In genomic region chr2:156721554-156722070, GRCm38 (mm10) we compare ENCODE assay signal across 8 mouse cellular contexts. TPM values are rescaled to one million over a fixed set of nuclear protein-coding genes. Genes with fewer than 3 reads are reported as not detected.
DNase-seq lines count a peak whose midpoint lies in the region; ATAC-seq and TF ChIP-seq lines count a peak whose summit lies in the region.

No protein-coding gene starts in this region.

- H3K9me3 ChIP-seq in kidney, embryonic 14.5 days (ENCODE audit: control insufficient read depth, low read length): no peaks in the 10 kb centered on the region
- no peaks in the 10 kb centered on the region for H3K9me3 ChIP-seq in hindbrain, postnatal 0 days (ENCODE audit: low read length)

- peak overlapping the region; percentile 71 for H3K27ac ChIP-seq in kidney, embryonic 14.5 days (ENCODE audit: low read depth, low read length)
- peak overlapping the region; percentile 97 for H3K27ac ChIP-seq in brown adipose tissue, adult 24 weeks (replicated peaks; ENCODE audit: low read depth, low read length)
- peak overlapping the region; percentile 97 for H3K27ac ChIP-seq in hindbrain, postnatal 0 days

- DNase-seq in kidney, postnatal 4 days: no peak
- DNase-seq in hindbrain, postnatal 0 days (ENCODE audit: low spot score): no peak
- DNase-seq in naive thymus-derived CD4-positive, alpha-beta T cell, adult 2 months (ENCODE audit: low read depth): peak; percentile 43
- DNase-seq in B cell, adult 2 months: no peak
- no peak for DNase-seq in urinary bladder, postnatal 4 days (ENCODE audit: low spot score in 2 of 2)
- no peak for DNase-seq in gastrocnemius, adult 18-20 months (ENCODE audit: low spot score)

- no peak for TF ChIP-seq CTCF in hindbrain, postnatal 0 days (IDR thresholded peaks at IDR 0.05; ENCODE audit: low read depth)

- WGBS in kidney, embryonic 14.5 days: 0% methylated on average over 17 of the region's 17 CpGs
- under 1% methylated on average over 17 of the region's 17 CpGs for WGBS in hindbrain, postnatal 0 days

- H3K27me3 ChIP-seq in kidney, embryonic 14.5 days (ENCODE audit: control insufficient read depth, insufficient read depth, low read length): no peaks in the 10 kb centered on the region
- no peaks in the 10 kb centered on the region for H3K27me3 ChIP-seq in hindbrain, postnatal 0 days (ENCODE audit: insufficient read depth, low read length)

- no peaks in the 10 kb centered on the region for H3K36me3 ChIP-seq in kidney, embryonic 14.5 days (ENCODE audit: control insufficient read depth, insufficient read depth, low read length)
- no peaks in the 10 kb centered on the region for H3K36me3 ChIP-seq in hindbrain, postnatal 0 days (ENCODE audit: insufficient read depth, low read length)

- H3K4me1 ChIP-seq in kidney, embryonic 14.5 days (ENCODE audit: control insufficient read depth, insufficient read depth, low read length): peaks cover 60% of the 10 kb centered on the region
- H3K4me1 ChIP-seq in brown adipose tissue, adult 24 weeks (ENCODE audit: control insufficient read depth, insufficient read depth, insufficient read length, low read length): peaks cover 48% of the 10 kb centered on the region
- H3K4me1 ChIP-seq in hindbrain, postnatal 0 days (ENCODE audit: insufficient read depth, low read length): peaks cover 55% of the 10 kb centered on the region

- ATAC-seq in kidney, embryonic 14.5 days (ENCODE audit: low FRiP score, low TSS enrichment): no peak
- no peak for ATAC-seq in hindbrain, postnatal 0 days

- peak overlapping the region; percentile 95 for H3K4me3 ChIP-seq in kidney, embryonic 14.5 days (ENCODE audit: low read length)
- peak overlapping the region; percentile 96 for H3K4me3 ChIP-seq in brown adipose tissue, adult 24 weeks (ENCODE audit: insufficient read depth, low read depth, low read length)
- peak overlapping the region; percentile 90 for H3K4me3 ChIP-seq in hindbrain, postnatal 0 days (ENCODE audit: low read length)

- peak overlapping the region; percentile 95 for H3K9ac ChIP-seq in kidney, embryonic 14.5 days (ENCODE audit: low read depth, low read length)
- H3K9ac ChIP-seq in hindbrain, postnatal 0 days (replicated peaks; ENCODE audit: low read length): peak overlapping the region; percentile 99

- peak overlapping the region; percentile 88 for H3K4me2 ChIP-seq in kidney, embryonic 14.5 days (replicated peaks; ENCODE audit: low read depth, low read length)
- peak overlapping the region; percentile 87 for H3K4me2 ChIP-seq in hindbrain, postnatal 0 days (ENCODE audit: low read depth, low read length)

RNA-seq across cellular contexts. Expression of gene Myl9, which starts 53.6 kb away (rescaled TPM):
- 218 and 250 TPM in 2 replicates for polyA plus RNA-seq in kidney, embryonic 14.5 days (2014; fragmentation: Nextera tagmentation; extraction: Ambion mirVana)
- 35.0 and 37.1 TPM in 2 replicates for polyA plus RNA-seq in brown adipose tissue, adult 24 weeks (2012; ENCODE audit: insufficient read depth, insufficient read length, missing spikeins)
- total RNA-seq in hindbrain, postnatal 0 days (2014; rRNA removed): 38.4 and 41.7 TPM in 2 replicates
- polyA plus RNA-seq in hindbrain, postnatal 0 days (2015; fragmentation: Nextera tagmentation; extraction: Ambion mirVana): 32.5 and 38.4 TPM in 2 replicates
- 10 to 100 TPM; 47.9 to 60.8 TPM for total RNA-seq in gastrocnemius, adult 18-20 months (2021)
